24 mouse cellular contexts compared by ENCODE assay signal in genomic region chr2:118442723-118443122, GRCm38 (mm10). TPM values are rescaled to one million over a fixed set of nuclear protein-coding genes. Genes with fewer than 3 reads are reported as not detected.
DNase-seq lines count a peak whose midpoint lies in the region; ATAC-seq and TF ChIP-seq lines count a peak whose summit lies in the region.
"Had no signal": no experiment of that assay in that cellular context is flagged by ENCODE, and none has a peak within 500 bp of the region (broad histone marks: within the 10 kb centered on the region; RNA-seq: fewer than 3 reads in every experiment).

No protein-coding gene starts in this region.

- H3K27ac ChIP-seq in forebrain, postnatal 0 days (ENCODE audit: low read depth, low read length), result 0 out of 2 replicates have a peak overlapping the region, but pooled peaks have one; percentile 35
- H3K27ac ChIP-seq in forebrain, embryonic 10.5 days, result no peak overlapping the region
- peak overlapping the region; percentile 79 for H3K27ac ChIP-seq in layer of hippocampus, adult 2 months
- H3K27ac ChIP-seq: embryonic facial prominence, embryonic 10.5 days; forebrain, embryonic 12.5 days had no signal

- no peaks in the 10 kb centered on the region for H3K4me1 ChIP-seq in forebrain, postnatal 0 days (ENCODE audit: insufficient read depth)
- peaks cover 33% of the 10 kb centered on the region for H3K4me1 ChIP-seq in forebrain, embryonic 10.5 days
- H3K4me1 ChIP-seq: embryonic facial prominence, embryonic 12.5 days had no signal

- whole genome bisulfite sequencing in forebrain, postnatal 0 days, result 82% methylated on average over 4 of the region's 4 CpGs
- 95% methylated on average over 4 of the region's 4 CpGs for WGBS in forebrain, embryonic 10.5 days

- no peak for DNase-seq in forebrain, postnatal 0 days
- no peak for DNase-seq in forebrain, embryonic 10.5 days (ENCODE audit: extremely low spot score, low spot score)
- peak in 1 of 2 experiments; percentile 44 for DNase-seq in layer of hippocampus, adult 2 months (ENCODE audit: low spot score in 2 of 2)
- no peak for DNase-seq in layer of hippocampus, adult 9-10 months (ENCODE audit: low spot score)
- DNase-seq in cerebellum, postnatal 10 days, result no peak
- DNase-seq: adrenal gland, adult 8-10 months; adrenal gland, postnatal 14 days; adrenal gland, postnatal 36 days; B cell, adult 2 months; cerebellum, adult 11 months; cerebellum, adult 18-20 months; cerebellum, adult 8-10 months; cerebellum, adult 9-11 months; cerebellum, postnatal 25 days had no signal

- no peak overlapping the region for H3K9ac ChIP-seq in forebrain, postnatal 0 days
- H3K9ac ChIP-seq: embryonic facial prominence, embryonic 12.5 days; forebrain, embryonic 12.5 days had no signal

- no peak overlapping the region for H3K4me2 ChIP-seq in forebrain, postnatal 0 days (ENCODE audit: low read depth)
- H3K4me2 ChIP-seq: embryonic facial prominence, embryonic 12.5 days; forebrain, embryonic 12.5 days had no signal

- no peaks in the 10 kb centered on the region for H3K27me3 ChIP-seq in forebrain, postnatal 0 days (ENCODE audit: insufficient read depth, low read length)
- no peaks in the 10 kb centered on the region for H3K27me3 ChIP-seq in forebrain, embryonic 10.5 days (ENCODE audit: poor library complexity, severe bottlenecking)
- H3K27me3 ChIP-seq: CH12.LX; embryonic facial prominence, embryonic 12.5 days; Patski had no signal

- no peak for TF ChIP-seq CTCF in forebrain, postnatal 0 days (IDR thresholded peaks at IDR 0.05; ENCODE audit: low read depth)
- no peak for TF ChIP-seq CTCF in layer of hippocampus, adult 2 months (conservative IDR thresholded peaks at IDR 0.05)

- peaks cover 19% of the 10 kb centered on the region; the same call in 1 of the 2 replicates for H3K36me3 ChIP-seq in forebrain, postnatal 0 days (ENCODE audit: insufficient read depth)
- peaks cover 53% of the 10 kb centered on the region for H3K36me3 ChIP-seq in forebrain, embryonic 10.5 days (replicated peaks)

- no peak overlapping the region for H3K4me3 ChIP-seq in forebrain, postnatal 0 days (ENCODE audit: low read depth, low read length)
- H3K4me3 ChIP-seq in forebrain, embryonic 10.5 days, result no peak overlapping the region
- H3K4me3 ChIP-seq in layer of hippocampus, adult 2 months, result no peak overlapping the region
- H3K4me3 ChIP-seq: embryonic facial prominence, embryonic 10.5 days; embryonic facial prominence, embryonic 12.5 days; forebrain, embryonic 12.5 days had no signal

- no peaks in the 10 kb centered on the region for H3K9me3 ChIP-seq in forebrain, postnatal 0 days (ENCODE audit: low read length)
- H3K9me3 ChIP-seq in forebrain, embryonic 10.5 days, result no peaks in the 10 kb centered on the region
- H3K9me3 ChIP-seq: embryonic facial prominence, embryonic 10.5 days; embryonic facial prominence, embryonic 12.5 days; forebrain, embryonic 12.5 days; G1E had no signal

- ATAC-seq in forebrain, postnatal 0 days, result peak; percentile 23; the same call in 1 of the 2 replicates
- ATAC-seq: activated CD4-positive, CD25-positive, alpha-beta regulatory T cell, adult 4 months; CD4-positive, CD25-positive, alpha-beta regulatory T cell, adult 4 months; forebrain, embryonic 14.5 days; forebrain, embryonic 16.5 days; Patski had no signal

RNA-seq across cellular contexts. Expression of gene Srp14, which starts 36.8 kb away (rescaled TPM):
- total RNA-seq in forebrain, postnatal 0 days (2014; rRNA removed), result 180 and 252 TPM in 2 replicates
- 357 and 411 TPM in 2 replicates for polyA plus RNA-seq in forebrain, postnatal 0 days (2015; fragmentation: Nextera tagmentation; extraction: Ambion mirVana)
- 238 and 240 TPM in 2 replicates for polyA plus RNA-seq in forebrain, embryonic 10.5 days (2016; fragmentation: Nextera tagmentation; extraction: Ambion mirVana)
- total RNA-seq in layer of hippocampus, adult 2 months (2021), result 100 to 1,000 TPM; 181 TPM

RNA-seq across cellular contexts. Expression of gene Eif2ak4, which starts 54.3 kb away (rescaled TPM):
- total RNA-seq in forebrain, postnatal 0 days (2014; rRNA removed), result 13.7 and 16.4 TPM in 2 replicates
- polyA plus RNA-seq in forebrain, postnatal 0 days (2015; fragmentation: Nextera tagmentation; extraction: Ambion mirVana), result 5.1 and 6.2 TPM in 2 replicates
- 14.0 and 14.2 TPM in 2 replicates for polyA plus RNA-seq in forebrain, embryonic 10.5 days (2016; fragmentation: Nextera tagmentation; extraction: Ambion mirVana)
- total RNA-seq in layer of hippocampus, adult 2 months (2021), result 10 to 100 TPM; 26.3 to 26.7 TPM
